Mouse (Mus musculus) mesoderm, embryonic 11.5 days (tissue): ENCODE measurements around the gene Pfkfb1.

Experiments
- DNase-seq: peaks from one replicate; pipeline ENCODE4 v3.0.0-alpha.2; 2012; ENCODE audit warnings: low read depth, low spot score

Pfkfb1 gene

DNA sequence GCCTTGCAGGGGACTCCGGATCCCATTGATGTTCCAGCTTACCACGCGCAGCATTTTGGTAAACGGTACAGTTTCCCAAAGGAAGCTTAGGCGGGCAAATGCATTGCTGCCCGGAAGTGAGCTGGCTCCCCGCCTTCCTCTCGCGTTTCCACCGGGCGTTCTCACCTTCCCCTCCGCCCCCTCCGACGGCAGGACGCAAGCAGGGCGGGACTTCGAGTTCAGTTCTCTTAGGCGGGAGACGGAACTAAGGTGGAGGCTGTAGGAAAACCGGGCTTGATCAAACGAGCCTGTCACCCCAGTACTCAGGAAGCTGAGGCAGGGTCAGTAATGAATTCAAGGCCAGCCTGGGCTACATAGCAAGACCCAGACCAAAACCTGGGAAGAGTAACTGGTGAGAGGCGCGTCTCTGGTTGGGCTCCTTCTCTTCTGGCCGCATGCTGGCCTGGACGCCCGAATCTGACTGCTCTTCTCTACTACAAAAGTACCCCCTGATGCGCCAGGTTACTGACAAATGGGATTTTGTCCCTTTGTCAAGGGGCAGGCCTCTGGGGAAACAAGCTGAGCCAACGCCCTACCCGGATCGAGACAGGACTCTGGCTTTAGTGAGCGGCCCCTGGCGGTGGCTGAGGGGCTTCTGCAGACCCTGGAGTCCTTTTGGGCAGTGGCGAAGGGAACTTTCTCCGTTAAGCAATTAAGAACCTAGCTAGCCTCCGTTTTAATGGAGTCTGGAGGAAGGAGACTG, at the start of gene Pfkfb1:
Pfkfb1 (plus strand) TSS at position 207 of the 742 bp plus-strand sequence.
- DNase-seq, result peak; percentile 78

DNA sequence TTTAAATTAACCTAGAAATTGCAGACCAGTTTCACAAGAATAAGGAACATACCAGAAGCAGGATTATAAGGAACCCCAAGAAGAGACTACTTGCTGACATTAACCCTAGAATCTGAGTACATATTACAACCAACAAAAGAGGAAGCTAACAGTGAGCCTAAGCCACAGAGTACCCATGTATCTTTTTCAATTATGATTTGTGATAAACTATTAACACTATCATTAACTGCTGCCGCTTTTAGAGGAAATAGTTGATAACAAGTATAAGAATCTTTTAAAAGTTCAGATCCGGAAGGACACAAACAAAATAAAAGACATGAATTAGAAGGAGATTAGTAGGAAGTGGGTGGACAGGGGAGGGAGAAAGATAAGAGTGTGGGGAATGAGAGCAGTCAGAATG, 47.9 kb upstream of the Pfkfb1 start:
- DNase-seq, result no peak

DNA sequence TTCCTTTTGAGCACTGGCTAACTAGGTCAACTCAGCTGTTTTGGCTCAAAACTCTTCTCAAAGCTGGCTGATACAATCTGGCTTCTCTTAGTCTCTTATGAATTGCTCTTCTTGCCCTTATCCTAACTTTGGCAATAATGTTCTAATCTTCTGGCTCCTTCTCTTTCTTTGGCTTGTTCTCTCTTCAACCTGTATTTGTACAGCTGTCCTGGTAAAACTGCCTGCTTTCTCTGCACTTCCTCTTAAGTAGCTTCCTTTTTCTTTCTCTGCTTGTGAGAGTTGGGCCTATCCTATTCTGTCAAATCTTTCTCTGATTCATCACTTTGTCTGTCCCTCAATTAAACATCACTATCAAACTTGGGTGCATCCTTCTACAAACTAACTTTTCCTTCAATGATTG, 46.3 kb upstream of the Pfkfb1 start:
- DNase-seq, result no peak

GRCm38 (mm10) chrX:150547239-150547638, 40.8 kb upstream of the Pfkfb1 start, which contains the start of gene Alas2:
Gene Alas2, plus strand, starts transcription at chrX:150547375.
- no peak for DNase-seq

DNA sequence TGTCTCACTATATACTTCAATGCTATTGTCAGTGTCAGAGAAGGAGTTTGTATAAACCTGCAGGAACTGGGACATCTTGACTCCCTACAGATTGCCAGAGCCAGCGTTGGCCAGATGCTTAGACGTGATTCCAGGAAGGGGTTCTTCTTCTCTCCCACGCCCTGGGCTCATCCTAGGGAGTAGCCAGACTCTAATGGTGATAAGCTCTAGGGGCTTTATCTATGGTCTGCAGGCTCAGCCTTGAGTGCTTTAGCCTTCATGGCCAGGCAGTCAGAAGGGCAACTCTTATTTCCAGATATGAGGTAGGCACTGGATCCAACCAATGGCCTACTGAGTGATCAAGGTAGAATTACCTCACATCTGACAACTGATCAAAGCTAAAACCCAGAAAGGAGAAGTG, 38.4 kb upstream of the Pfkfb1 start:
- DNase-seq, result no peak

DNA sequence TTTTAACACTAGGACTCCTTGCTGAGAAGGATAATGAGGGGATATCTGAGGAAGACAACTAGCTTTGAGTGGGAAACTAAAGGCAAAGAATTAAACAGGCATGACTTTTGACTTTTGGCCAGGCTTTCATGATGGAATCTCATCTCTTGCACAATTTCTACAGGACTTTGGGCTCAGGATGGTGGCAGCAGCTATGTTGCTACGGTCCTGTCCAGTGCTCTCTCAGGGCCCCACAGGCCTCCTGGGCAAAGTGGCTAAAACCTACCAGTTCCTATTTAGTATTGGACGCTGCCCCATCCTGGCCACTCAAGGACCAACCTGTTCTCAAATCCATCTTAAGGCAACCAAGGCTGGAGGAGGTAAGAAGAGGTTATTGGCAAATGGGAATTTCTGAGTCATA, 36.0 kb upstream of the Pfkfb1 start:
- DNase-seq, result no peak

DNA sequence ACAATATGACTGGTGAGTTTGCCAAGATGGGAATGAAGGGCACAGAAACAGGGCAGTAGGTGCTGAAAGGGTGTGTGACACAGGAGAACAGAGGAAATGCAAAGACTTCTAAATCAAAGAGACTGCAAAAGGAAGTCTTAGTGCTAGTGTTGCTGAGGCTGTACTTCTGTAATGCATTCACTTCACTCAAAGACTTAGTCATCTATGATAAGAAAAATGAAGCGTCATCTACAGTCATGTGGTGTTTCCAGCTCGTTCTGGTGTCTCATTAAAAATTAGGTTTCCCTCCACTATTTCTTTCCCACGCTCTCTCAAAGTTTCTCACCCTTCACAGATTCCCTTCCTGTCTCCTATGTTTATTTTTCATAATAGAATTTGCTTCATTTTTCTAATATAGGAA, 34.0 kb upstream of the Pfkfb1 start:
- DNase-seq, result no peak

DNA sequence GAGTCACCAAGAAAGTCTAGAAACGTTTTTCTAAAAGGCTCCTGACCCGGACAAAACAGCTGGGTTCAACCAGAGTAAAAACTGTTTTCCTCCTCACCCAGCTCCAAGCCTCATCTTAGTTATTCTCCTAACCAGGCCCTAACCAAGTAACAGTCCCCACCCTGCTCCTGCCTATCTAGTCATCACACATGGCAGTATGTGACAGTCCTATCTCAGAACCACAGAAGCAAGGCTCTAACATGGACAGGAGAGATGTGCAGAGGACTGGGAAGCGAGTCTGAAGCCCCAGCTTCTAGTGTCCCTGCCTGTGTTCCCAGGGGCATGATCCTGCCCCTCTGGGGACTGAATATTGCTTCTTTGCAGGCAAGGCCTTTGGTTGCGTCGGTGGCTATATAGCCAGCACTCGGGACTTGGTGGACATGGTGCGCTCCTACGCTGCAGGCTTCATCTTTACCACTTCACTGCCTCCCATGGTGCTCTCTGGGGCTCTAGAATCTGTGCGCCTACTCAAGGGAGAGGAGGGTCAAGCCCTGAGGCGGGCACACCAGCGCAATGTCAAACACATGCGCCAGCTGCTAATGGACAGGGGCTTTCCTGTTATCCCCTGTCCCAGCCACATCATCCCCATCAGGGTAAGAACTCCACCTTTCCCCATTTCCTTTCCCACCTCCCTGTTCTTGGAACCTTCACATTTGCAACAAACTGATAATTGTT, 23.2 kb upstream of the Pfkfb1 start:
- DNase-seq, result no peak

DNA sequence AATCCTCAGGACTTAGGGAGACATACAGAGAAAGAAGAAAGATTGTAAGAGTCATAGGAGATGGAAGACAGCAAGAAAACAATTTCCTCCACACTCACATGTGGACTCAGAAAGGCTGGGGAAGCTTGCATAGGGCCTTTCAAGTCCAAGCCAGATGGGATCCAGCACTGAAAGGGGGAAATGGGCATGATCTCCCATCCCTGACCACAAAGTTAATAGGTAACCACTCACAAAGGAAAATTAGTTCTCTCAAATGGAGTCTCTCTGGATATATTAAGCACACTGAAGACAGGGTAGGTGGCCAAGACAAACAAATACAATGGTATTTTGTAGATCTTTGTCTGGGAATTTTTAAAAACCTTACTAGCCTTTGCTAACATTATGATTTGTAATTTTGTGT, 6.1 kb upstream of the Pfkfb1 start:
- DNase-seq, result no peak

DNA sequence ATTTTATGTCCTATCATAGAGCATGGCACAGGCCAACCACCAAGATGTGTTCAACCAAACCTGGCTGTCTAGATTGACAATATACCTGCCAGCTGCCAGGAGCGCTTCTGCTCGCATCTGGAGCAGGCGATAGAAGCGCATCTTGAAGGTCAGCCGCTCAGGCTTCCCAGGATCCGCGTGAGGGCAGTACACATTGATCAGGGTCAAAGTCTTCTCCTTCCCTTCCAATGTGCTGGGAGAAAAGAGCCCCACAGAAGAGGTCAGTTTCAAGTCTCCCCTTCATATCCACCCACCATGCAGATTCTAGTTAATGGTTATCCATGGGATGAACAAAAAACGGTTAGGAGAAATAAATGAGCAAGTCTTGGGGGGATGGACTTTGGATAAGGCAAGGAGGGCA, 2.9 kb upstream of the Pfkfb1 start:
- no peak for DNase-seq

- no peak for DNase-seq
Measured at GRCm38 (mm10) chrX:150589696-150590095, 1.7 kb downstream of the Pfkfb1 start, which contains the start of gene Apex2. Gene Apex2, minus strand, starts transcription at chrX:150589868.

DNA sequence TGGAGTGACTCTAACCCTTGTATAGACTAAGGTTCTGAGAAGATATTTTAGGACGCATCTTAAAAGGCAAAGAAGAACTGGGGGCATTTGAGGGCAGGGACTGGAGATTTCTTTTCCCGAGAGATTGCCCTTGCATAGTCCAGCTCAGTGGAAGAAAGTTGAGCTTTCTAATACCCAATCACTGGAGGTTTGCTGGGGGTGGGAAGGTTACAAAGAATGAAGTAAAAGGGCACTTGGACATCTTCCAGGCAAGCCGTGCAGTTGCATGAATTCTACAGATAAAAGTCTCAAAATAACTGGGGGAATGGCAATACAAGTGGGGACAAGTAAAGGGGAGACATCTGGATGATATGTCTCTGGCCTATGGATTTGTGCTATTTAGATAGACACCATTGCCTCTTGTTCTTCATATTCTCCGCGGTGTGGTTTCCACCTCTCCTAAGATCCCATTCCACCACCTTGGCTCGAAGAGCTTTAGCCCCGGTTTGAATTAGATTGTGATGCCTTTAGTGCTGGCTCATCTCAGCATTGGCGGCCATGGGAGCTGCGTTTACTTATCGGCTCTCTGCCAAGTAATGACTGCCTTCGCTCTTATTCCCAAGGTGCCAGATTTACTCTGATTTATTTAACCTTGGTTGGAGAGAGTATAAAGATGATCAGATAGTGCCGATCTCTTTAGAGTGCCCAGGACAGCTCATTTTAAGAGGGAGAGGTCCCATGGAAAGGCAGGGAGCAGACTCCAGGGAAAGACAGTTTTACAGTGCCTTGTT, 5.4 kb downstream of the Pfkfb1 start:
- no peak for DNase-seq

- DNase-seq, result no peak
Measured at GRCm38 (mm10) chrX:150594176-150594575, 6.1 kb downstream of the Pfkfb1 start.

DNA sequence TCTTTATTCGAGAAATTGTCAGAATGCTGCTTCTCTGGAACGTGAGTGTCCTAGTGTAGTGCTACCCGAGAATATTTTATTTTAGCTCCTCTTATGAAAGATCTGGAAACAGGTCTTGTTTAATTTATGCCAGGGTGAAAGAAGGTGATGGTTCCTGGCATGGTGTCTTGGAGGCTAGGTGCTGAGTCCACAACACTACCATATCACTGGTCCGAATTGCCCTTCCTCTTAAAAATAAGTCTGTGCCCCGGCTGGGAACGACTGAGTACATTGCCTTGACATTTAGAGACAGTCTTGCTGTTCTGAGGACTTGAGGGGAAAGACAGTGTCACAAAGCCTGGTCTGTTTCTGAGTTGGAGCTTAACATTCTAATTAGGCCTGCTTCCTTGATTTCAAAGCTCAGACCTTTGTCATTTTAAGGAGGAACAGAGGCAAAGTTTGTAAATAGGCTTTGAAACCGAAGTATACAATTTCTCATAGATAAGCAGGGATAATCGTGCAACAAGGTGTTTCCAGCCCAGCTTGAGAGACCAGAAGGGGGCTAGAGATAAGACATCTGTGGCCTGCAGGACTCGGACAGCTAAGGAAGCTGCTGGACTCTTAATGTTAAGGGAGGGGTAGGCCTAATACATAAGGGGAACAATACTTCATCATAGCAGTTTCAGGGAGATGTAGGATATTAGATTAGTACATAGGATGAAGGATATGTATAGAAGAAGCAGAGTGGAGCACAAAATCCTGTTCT, 7.2 kb downstream of the Pfkfb1 start:
- no peak for DNase-seq

DNA sequence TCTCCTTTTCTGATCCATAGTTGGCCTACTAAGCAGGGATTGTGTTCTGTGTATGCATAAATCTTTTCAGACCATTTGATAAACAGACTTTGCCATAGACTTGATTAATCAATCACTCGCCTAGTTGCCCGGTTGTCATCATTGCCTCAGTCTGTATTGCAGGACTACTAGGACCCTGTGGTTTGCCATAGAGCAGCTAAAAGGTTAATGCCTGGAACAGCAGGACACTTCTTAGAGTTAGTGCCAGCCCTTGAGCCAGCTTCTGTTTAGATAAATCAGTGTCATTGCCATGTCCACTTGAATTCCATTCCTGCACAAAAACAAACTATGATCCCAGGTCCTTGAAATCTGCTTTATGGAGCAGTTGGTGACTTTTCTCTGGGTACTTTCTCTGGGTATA, 10.9 kb downstream of the Pfkfb1 start:
- DNase-seq, result no peak

- DNase-seq, result no peak
Measured at GRCm38 (mm10) chrX:150636421-150636820, 48.4 kb downstream of the Pfkfb1 start.

- peak; percentile 41 for DNase-seq
Measured at GRCm38 (mm10) chrX:150656122-150656907, 68.3 kb downstream of the Pfkfb1 start.

DNA sequence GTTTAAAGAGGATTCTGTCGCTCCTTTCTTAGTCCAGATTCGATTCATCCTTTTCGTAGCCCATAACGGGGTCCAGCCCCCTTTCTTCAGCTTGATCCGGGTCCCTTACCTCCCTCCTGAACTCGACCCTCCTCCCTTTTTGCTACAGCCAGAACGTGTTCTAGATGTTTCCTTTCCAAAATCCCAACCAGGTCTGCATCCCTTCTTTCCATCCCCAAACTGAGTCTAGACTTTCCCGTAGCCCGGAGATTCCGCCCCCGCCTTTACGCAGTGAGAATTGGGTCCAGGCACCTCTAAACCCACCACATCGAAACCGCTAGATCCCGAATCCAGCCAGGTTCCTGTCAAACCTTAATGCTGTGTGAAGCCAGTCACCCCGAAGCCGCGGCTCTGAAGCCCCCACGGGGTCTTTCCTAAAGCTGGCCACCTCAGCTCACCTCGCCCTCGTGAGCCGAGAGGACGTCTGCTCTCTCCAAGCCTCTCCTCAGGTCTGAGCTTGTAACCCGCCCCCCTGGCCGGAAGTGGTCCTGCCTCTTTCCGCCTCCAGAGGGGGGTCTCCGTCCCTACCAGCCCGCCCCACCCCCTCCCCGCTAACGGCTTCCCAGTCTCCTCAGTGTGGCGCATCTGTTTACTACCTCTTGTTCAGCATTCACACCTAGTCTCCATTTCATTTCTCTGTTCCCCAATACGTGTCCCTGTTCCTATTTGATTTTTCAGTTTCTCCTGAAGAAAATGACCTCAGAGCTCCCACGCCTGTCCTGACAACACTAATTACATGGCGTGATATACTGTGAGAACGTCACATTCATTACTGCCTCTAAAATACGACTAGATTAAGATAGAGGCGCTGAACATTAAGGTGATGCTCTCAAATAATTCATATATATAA, 69.1 kb downstream of the Pfkfb1 start, which contains the start of gene Tro:
Tro (minus strand) TSS at position 676 of the 889 bp plus-strand sequence.
- peak; percentile 78 for DNase-seq

- peak; percentile 4 for DNase-seq
Measured at GRCm38 (mm10) chrX:150657797-150658118, 69.7 kb downstream of the Pfkfb1 start.

DNA sequence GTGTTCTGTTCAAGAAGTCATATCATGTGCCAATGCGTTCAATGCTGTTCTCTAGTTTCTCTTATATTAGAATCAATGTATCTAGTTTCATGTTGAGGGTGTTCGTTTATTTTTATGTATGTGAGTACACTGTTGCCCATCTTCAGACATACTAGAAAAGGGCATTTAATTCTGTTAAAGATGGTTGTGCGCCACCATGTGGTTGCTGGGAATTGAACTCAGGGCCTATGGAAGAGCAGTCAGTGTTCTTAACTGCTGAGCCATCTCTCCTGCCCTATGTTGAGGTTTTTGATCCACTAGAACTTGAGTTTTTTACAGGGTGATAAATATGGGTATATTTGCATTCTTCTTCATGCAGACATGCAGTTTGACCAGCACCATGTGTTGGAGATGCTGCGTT, 74.8 kb downstream of the Pfkfb1 start:
- DNase-seq, result no peak
